Mouse (Mus musculus) cerebellum, adult 2 months (tissue): ENCODE measurements around the gene Hpdl.

Source experiments
- CTCF ChIP-seq: fragments of 200-500 bp; IDR thresholded peaks from 2 replicates; pipeline ENCODE4 v1.5.1; 2011; ENCODE audit warnings: low read depth, mild to moderate bottlenecking, control low read depth, low read length, moderate library complexity, borderline replicate concordance; ENCODE audit not compliant: insufficient read depth
- POLR2A ChIP-seq: fragments of 200-500 bp; IDR thresholded peaks from 2 replicates; pipeline ENCODE4 v1.6.1; 2011; ENCODE audit warnings: low read length, control low read depth, borderline replicate concordance; ENCODE audit not compliant: insufficient read depth

DNA sequence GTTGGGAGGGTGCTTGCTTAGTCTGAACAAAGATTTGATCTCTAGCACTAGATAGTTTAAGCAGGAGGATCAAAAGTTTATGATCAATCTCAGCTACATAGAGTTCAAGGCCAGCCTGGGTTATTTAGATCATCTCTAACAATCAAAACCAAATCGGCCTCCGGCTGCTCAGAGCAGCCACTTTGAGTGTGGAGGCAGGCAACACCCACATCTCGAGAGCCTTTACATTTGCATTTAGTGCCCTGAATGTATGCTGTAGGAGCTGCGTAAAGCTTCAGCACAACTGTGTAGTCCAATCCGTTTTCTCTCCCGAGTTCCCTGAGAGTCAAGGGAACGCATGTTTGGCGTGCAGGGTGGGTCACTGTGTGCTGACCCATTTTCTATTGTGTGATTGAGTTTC is 29.1 kb downstream of the Hpdl start:
- TF ChIP-seq CTCF, result no peak
- TF ChIP-seq POLR2A, result no peak
